Mouse (Mus musculus) stomach, embryonic 15.5 days (tissue): ENCODE data around the gene Dglucy. TPM values are rescaled to one million over a fixed set of nuclear protein-coding genes. Genes with fewer than 3 reads are reported as not detected.

Experiments
- ATAC-seq: fragments of 200-750 bp; cut with Nextera tagmentation; 2 replicates; pipeline ENCODE4 v1.8.0; 2017; ENCODE audit warnings: low read depth, moderate number of reproducible peaks, moderate TSS enrichment; ENCODE audit not compliant: insufficient read depth, low FRiP score
- H3K27ac ChIP-seq: fragments of 300-500 bp; sonication (generic); 2 replicates; pipeline ENCODE4 v1.5.1; 2015; ENCODE audit warnings: mild to moderate bottlenecking, inconsistent platforms
- H3K27me3 ChIP-seq: fragments of 300-500 bp; sonication (generic); replicated peaks from 2 replicates; pipeline ENCODE4 v1.6.1; 2015; ENCODE audit warnings: inconsistent platforms
- H3K36me3 ChIP-seq: fragments of 300-500 bp; sonication (generic); 2 replicates; pipeline ENCODE4 v1.6.1; 2015; ENCODE audit warnings: inconsistent platforms
- H3K4me1 ChIP-seq: fragments of 300-500 bp; sonication (generic); 2 replicates; pipeline ENCODE4 v1.6.1; 2015; ENCODE audit warnings: inconsistent platforms
- H3K4me2 ChIP-seq: fragments of 300-500 bp; sonication (generic); 2 replicates; pipeline ENCODE4 v1.6.1; 2015; ENCODE audit warnings: mild to moderate bottlenecking, inconsistent platforms
- H3K4me3 ChIP-seq: fragments of 300-500 bp; sonication (generic); replicated peaks from 2 replicates; pipeline ENCODE4 v1.5.1; 2015; ENCODE audit warnings: inconsistent platforms
- H3K9ac ChIP-seq: fragments of 300-500 bp; sonication (generic); 2 replicates; pipeline ENCODE4 v1.6.1; 2015; ENCODE audit warnings: inconsistent platforms
- H3K9me3 ChIP-seq: fragments of 300-500 bp; sonication (generic); 2 replicates; pipeline ENCODE4 v1.6.1; 2016; ENCODE audit warnings: inconsistent platforms
- WGBS: fragments of 180-500 bp; shearing (Covaris S2); methylation state at CpG from one replicate; pipeline ENCODE4 v1.1.7; 2015; 5-methylcytosine and 5-hydroxymethylcytosine counted together
- polyA plus RNA-seq: library from polyadenylated mRNA; unstranded; fragments of >200 nt; fragmentation: Nextera tagmentation; extraction: Ambion mirVana; gene quantifications from 2 replicates; pipeline ENCODE4 v1.2.1, GENCODE M21; 2015

The Dglucy gene
- polyA plus RNA-seq, 1 experiment from 2014 or later: 4.1 TPM

DNA sequence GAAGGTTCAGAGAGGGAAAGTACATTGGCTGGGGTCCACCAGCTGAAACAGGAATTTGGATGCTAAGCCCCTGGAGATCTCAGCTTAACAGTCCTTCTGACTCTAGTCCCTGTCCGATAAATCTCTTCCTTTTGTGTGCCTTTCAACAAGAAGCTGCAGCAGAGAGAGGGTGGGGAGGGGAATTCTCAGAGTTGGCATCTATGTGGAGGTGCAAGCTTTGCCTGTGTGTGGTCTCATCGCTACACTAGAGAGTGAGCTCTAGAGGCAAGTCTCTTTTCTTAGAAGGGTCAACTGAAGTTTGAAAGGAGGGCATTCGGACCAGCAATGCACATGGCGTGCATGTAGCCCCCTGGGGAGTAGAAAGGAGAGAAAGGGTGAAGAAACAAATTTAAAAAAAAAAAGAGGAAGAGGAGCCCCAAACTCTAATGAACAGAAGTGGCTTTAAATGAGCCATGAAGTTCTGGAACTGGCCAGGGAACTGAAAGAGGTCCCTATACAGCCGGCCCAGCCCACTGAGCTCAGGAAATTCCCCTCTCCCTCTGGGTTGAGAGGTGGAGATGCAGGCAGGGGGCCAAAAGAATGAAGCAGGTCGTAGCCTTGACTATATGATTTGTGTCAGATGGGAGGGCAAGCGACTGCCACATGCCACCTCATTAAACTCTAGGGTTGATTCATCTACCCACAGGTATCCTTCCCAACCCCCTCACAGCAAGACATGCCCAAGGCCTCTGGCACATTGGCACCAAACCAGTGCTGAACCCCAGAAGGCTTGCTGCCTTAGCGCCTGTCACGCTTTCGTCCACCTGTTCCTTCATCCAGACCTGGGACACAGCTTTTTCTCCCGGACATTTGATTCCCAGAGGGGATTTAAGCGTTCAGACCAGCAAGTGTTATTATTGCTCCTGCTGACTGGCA, 119.1 kb downstream of the Dglucy start:
- Histone ChIP-seq H3K4me2 (peak overlapping the region; percentile 56), H3K4me3 (no peak overlapping the region), H3K4me1 (peaks cover 11% of the 10 kb centered on the region; the same call in 1 of the 2 replicates), H3K9ac (no peak overlapping the region), H3K27me3 (peaks cover 41% of the 10 kb centered on the region), H3K27ac (no peak overlapping the region), H3K9me3 (no peaks in the 10 kb centered on the region), H3K36me3 (no peaks in the 10 kb centered on the region)
- 29% methylated on average over 12 of the region's 12 CpGs for WGBS
- ATAC-seq: no peak

DNA sequence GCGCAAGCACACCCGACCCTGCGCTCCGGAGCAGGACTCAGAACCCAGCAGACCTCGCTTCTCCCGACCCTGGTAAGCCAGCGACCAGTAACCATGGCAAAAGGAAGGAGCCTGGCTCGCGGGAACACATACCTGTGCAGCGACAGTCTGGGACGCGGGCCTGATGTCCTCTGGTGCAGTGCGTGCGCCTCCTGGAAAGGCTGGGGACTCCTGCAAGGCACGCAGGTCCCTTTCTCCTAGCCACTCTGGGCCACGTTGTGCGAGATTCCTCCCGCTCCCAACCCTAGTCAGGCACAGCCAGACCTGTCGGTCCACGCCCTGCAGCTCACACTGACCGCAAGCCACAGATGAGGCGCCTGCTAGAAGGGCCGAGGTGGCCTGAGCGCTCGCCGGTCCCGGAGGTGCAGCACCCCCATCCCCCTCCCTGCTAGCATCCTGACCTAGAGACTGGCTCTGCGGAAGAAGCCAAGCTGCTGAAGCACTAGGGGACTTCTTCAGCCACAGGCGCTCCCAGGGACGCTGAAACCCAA, 120.3 kb downstream of the Dglucy start:
- H3K9me3 ChIP-seq: no peaks in the 10 kb centered on the region
- H3K36me3 ChIP-seq: no peaks in the 10 kb centered on the region
- peaks cover 41% of the 10 kb centered on the region for H3K27me3 ChIP-seq
- ATAC-seq: no peak
- H3K4me2 ChIP-seq: peak overlapping the region; percentile 56
- WGBS: 2% methylated on average over 30 of the region's 30 CpGs
- H3K4me3 ChIP-seq: peak overlapping the region; percentile 28
- no peak overlapping the region for H3K9ac ChIP-seq
- peaks cover 11% of the 10 kb centered on the region; the same call in 1 of the 2 replicates for H3K4me1 ChIP-seq
- no peak overlapping the region for H3K27ac ChIP-seq

DNA sequence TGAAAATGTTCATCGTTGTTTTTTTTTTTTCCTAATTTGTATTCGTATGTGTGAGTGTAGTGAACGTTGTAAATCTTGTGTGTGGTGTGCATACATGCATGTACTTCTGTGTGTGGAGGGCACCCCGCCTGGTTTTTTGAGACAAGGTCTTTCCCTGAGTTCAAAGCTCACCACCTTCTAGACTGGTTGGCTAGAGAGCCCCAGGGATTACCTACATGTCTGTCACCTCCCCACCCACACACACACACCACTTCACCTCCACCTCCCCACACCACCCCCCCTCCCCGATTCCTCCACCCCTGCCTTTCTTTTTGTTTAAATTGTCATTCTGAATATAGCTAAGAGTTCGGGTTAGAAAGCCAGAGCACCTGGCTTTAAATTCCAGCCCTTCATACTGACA, 122.0 kb downstream of the Dglucy start:
- no peaks in the 10 kb centered on the region for H3K9me3 ChIP-seq
- no peaks in the 10 kb centered on the region for H3K36me3 ChIP-seq
- 60% methylated on average over 6 of the region's 6 CpGs for WGBS
- no peak for ATAC-seq
- H3K4me1 ChIP-seq: peaks cover 11% of the 10 kb centered on the region; the same call in 1 of the 2 replicates
- no peak overlapping the region for H3K27ac ChIP-seq
- H3K9ac ChIP-seq: no peak overlapping the region
- no peak overlapping the region for H3K4me2 ChIP-seq
- H3K27me3 ChIP-seq: peaks cover 41% of the 10 kb centered on the region
- no peak overlapping the region for H3K4me3 ChIP-seq

DNA sequence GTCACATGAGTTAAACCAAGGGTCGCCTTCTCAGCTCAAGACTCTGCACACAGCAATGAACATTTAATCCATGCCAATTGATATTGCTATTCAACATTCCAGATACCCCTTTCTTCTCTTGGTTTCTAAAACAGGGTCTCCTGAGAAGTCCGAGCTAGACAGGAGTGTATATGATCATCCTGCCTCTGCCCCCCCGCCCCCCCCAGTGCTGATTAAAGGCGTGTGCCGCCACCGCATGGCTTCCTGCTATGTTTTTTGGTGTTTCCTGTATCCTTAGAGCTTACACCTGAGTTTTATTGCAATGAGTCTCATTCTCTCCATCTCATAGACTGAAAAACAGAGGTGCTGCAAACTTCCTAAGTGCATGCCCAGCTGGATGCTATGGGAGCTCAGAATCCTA, 122.5 kb downstream of the Dglucy start:
- Histone ChIP-seq H3K4me3 (no peak overlapping the region), H3K36me3 (no peaks in the 10 kb centered on the region), H3K4me1 (peaks cover 11% of the 10 kb centered on the region; the same call in 1 of the 2 replicates), H3K27me3 (peaks cover 39% of the 10 kb centered on the region), H3K9ac (no peak overlapping the region), H3K4me2 (no peak overlapping the region), H3K27ac (no peak overlapping the region), H3K9me3 (no peaks in the 10 kb centered on the region)
- WGBS: 71% methylated on average over 6 of the region's 6 CpGs
- ATAC-seq: no peak

DNA sequence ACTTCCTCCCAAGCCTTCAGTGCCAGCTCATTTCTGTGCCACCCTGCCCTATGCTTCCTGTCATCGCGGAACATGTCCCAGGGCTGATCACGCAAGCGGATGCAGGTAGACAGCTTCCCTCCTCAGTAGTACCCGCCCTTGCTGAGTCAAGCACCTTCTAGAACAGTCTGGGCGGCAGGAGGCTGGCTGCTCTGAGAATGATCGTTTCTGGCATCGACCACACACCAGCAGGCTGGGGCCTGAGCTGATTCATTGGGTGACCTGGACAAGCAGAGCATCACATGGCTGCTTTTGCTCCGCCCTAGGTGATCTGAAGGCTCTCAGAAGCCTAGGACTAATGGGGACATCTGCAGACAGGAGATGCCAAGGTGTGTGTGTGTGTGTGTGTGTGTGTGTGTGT, 124.9 kb downstream of the Dglucy start:
- Histone ChIP-seq H3K4me3 (no peak overlapping the region), H3K4me1 (peaks cover 14% of the 10 kb centered on the region; the same call in 1 of the 2 replicates), H3K9me3 (no peaks in the 10 kb centered on the region), H3K27ac (no peak overlapping the region), H3K4me2 (no peak overlapping the region), H3K36me3 (no peaks in the 10 kb centered on the region), H3K9ac (no peak overlapping the region), H3K27me3 (peaks cover 18% of the 10 kb centered on the region)
- no peak for ATAC-seq
- 80% methylated on average over 9 of the region's 9 CpGs for WGBS

DNA sequence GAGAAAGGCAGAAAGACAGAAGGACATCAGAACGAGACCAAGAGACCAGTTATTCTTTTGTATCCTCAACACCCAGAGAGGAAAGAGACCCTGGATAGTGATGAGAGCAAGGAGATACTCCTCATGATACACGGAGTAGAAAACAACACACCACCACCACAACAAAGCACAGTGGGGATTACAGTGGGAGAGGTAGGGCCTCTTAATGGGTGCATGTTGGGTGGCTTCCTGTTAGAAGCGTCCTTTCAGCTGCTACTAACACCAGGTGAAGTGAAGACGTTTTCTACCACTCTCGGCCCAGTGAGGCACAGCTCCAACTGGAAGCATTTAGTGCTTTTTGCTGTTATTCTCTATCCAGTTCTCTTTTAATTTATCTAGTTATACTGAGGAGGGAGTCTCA, 128.0 kb downstream of the Dglucy start:
- no peak for ATAC-seq

DNA sequence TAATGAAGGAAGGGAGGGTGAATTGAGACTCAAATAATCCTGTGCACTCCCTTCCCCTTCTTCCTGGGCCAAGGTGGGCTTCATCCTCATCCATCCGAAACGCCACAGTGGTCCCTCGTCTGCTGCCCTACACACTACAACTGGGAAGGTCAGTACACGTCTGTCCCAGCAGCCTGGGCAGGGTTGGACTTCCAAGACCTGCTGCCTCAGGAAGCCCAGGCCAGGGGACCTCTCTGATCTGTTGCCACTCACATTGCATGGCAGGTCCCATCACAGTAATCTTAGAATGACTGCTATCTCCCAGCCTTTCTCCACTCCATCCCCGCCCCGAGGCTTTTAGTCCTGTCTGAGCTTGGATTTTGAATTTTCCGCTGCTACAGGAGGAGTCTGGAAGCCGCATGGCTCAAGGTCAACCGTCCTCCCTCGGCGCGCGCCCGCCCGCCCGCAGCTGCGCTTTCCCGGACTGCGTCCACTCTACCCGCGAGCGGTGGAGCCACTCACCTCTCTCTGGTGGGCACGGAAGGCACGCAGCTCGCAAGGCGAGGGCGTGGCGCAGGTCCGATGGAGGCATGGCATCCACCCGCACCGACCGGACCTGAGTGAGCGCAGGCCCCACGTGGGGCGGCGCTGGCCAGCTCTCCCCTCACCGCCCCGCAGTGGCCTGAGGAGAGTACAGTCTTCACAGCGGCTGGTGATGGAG, 128.9 kb downstream of the Dglucy start, which contains the start of gene Gpr68:
Gene Gpr68, minus strand, starts transcription at position 601 of the 700 bp plus-strand sequence.
- Histone ChIP-seq H3K27ac (no peak within 1 kb of the TSS), H3K4me1 (peaks cover 8% of the 10 kb centered on the region; the same call in 1 of the 2 replicates), H3K9me3 (no peaks in the 10 kb centered on the region), H3K4me2 (peak within 1 kb of the TSS; percentile 79), H3K27me3 (no peaks in the 10 kb centered on the region; the same call in 1 of the 2 replicates), H3K9ac (peak within 1 kb of the TSS; percentile 4; the same call in 1 of the 2 replicates), H3K36me3 (no peaks in the 10 kb centered on the region), H3K4me3 (peak within 1 kb of the TSS; percentile 45)
- ATAC-seq: peak; percentile 57; the same call in 1 of the 2 replicates
- 5% methylated on average over 39 of the region's 39 CpGs for WGBS

More for the DNA sequence above, 128.0 kb downstream of the Dglucy start:
- H3K4me3 ChIP-seq: no peak overlapping the region
- no peak overlapping the region for H3K9ac ChIP-seq
- H3K36me3 ChIP-seq: no peaks in the 10 kb centered on the region
- no peak overlapping the region for H3K27ac ChIP-seq
- no peak overlapping the region for H3K4me2 ChIP-seq
- H3K4me1 ChIP-seq: peaks cover 8% of the 10 kb centered on the region; the same call in 1 of the 2 replicates
- H3K9me3 ChIP-seq: no peaks in the 10 kb centered on the region
- H3K27me3 ChIP-seq: peaks cover 4% of the 10 kb centered on the region; the same call in 1 of the 2 replicates
- WGBS: 82% methylated on average over 5 of the region's 5 CpGs

DNA sequence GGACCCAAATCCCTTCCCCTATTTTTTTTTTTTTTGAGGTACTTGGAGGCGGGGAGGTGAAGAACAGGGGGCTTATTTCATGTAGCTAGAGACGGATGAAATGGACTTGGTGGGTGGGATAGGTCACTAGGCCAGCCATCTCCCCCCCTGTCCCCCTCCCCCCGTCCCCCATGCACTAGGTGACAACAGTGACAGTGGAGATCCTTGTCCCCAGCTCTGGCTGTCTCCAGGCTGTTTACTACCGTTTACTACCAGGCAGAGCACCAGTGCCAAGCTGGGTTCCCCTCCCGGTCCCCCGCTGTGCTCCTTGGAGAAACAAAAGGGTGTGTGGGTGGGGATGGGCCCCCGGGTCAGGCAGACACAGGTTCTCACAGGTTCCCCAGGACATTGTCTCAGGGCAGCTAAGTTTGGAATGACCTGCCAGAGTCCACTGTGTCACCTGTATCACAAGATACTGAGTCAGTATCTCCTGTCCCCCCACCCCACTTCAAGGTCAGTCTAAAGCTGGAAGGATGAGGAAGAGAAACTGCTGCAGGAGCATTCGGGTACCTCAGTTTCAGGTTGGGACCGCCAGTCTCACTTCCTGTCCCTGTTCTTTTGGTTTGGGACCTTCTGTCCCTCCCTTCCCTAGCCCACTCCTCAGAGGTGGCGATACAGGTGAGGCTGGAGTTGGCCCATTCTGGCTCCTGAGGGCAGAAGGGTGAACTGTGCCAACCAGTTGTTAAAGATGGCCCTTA, 129.6 kb downstream of the Dglucy start:
- ATAC-seq: no peak
- H3K27ac ChIP-seq: no peak overlapping the region
- peaks cover 8% of the 10 kb centered on the region; the same call in 1 of the 2 replicates for H3K4me1 ChIP-seq
- WGBS: 28% methylated on average over 10 of the region's 10 CpGs
- H3K9ac ChIP-seq: no peak overlapping the region
- no peaks in the 10 kb centered on the region; the same call in 1 of the 2 replicates for H3K27me3 ChIP-seq
- no peaks in the 10 kb centered on the region for H3K9me3 ChIP-seq
- H3K36me3 ChIP-seq: no peaks in the 10 kb centered on the region
- peak overlapping the region; percentile 45 for H3K4me3 ChIP-seq
- peak overlapping the region; percentile 79 for H3K4me2 ChIP-seq

DNA sequence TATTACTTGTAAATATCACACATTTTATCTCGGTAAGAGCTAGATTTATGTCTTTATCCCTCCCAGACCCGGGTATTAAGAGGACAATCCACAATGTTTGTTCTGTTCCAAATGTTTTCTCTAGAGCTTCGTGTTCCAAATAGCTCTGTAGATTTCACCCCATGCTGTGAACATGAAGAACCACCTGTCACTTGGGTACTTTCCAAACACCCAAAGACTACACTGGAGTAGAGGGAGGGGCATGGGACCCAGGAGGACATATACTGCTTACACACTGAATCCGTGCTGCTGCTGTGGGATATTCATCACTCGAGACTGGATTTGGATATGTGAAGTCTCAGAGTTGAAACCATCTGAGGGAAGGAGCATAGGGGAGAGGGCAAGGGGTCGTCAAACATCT, 130.9 kb downstream of the Dglucy start:
- ATAC-seq: no peak
- no peaks in the 10 kb centered on the region for H3K36me3 ChIP-seq
- H3K27ac ChIP-seq: no peak overlapping the region
- no peaks in the 10 kb centered on the region; the same call in 1 of the 2 replicates for H3K27me3 ChIP-seq
- H3K4me2 ChIP-seq: no peak overlapping the region
- peaks cover 8% of the 10 kb centered on the region; the same call in 1 of the 2 replicates for H3K4me1 ChIP-seq
- H3K9me3 ChIP-seq: no peaks in the 10 kb centered on the region
- no peak overlapping the region for H3K4me3 ChIP-seq
- H3K9ac ChIP-seq: no peak overlapping the region
- 56% methylated on average over 6 of the region's 6 CpGs for WGBS

DNA sequence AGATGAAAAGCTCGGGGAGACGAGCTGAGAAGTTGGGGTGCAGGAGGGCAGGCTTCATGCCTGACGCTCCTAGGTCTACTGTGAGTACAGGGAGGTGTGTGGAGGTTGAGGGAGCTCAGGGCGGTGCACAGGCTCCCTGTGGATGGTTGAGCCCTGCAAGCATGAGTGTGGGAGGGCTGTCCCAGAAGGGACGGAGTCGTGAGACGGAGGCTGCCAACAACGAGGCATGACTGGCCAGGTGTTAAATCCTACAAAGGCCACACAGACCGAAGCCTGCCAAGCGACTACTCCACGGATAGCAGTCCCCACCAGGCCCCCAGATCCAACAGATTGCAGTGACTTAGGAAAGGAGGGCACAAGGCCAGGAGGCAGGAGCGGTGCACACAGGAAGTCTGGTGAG, 131.9 kb downstream of the Dglucy start:
- H3K36me3 ChIP-seq: no peaks in the 10 kb centered on the region
- no peak for ATAC-seq
- 81% methylated on average over 12 of the region's 12 CpGs for WGBS
- H3K9me3 ChIP-seq: no peaks in the 10 kb centered on the region
- no peaks in the 10 kb centered on the region; the same call in 1 of the 2 replicates for H3K27me3 ChIP-seq
- no peak overlapping the region for H3K4me2 ChIP-seq
- H3K4me1 ChIP-seq: peaks cover 8% of the 10 kb centered on the region; the same call in 1 of the 2 replicates
- no peak overlapping the region for H3K4me3 ChIP-seq
- no peak overlapping the region for H3K9ac ChIP-seq
- H3K27ac ChIP-seq: no peak overlapping the region
